Mouse (Mus musculus) intestine, postnatal 0 days (tissue): ENCODE data around the gene Spata13. TPM values are rescaled to one million over a fixed set of nuclear protein-coding genes. Genes with fewer than 3 reads are reported as not detected.
A peak's percentile ranks its signal among the peaks of the same experiment; 100 is the strongest.

Experiments
- ATAC-seq: fragments of 200-750 bp; cut with Nextera tagmentation; 2 replicates; pipeline ENCODE4 v1.8.0; 2017; ENCODE audit warnings: mild to moderate bottlenecking, moderate TSS enrichment, moderate library complexity
- H3K27ac ChIP-seq: fragments of 300-500 bp; sonication (generic); 2 replicates; pipeline ENCODE4 v1.5.1; 2014; ENCODE audit warnings: mild to moderate bottlenecking, low read depth, low read length, moderate library complexity
- H3K27me3 ChIP-seq: fragments of 300-500 bp; sonication (generic); replicated peaks from 2 replicates; pipeline ENCODE4 v1.6.1; 2014; ENCODE audit warnings: low read length, mixed read lengths; ENCODE audit not compliant: control insufficient read depth, insufficient read depth
- H3K36me3 ChIP-seq: fragments of 300-500 bp; sonication (generic); 2 replicates; pipeline ENCODE4 v1.6.1; 2014; ENCODE audit warnings: mild to moderate bottlenecking, moderate library complexity; ENCODE audit not compliant: control insufficient read depth, insufficient read depth
- H3K4me1 ChIP-seq: fragments of 300-500 bp; sonication (generic); replicated peaks from 2 replicates; pipeline ENCODE4 v1.6.1; 2014; ENCODE audit warnings: antibody characterized with exemption, low read length, mixed read lengths; ENCODE audit not compliant: control insufficient read depth, insufficient read depth
- H3K4me2 ChIP-seq: fragments of 300-500 bp; sonication (generic); replicated peaks from 2 replicates; pipeline ENCODE4 v1.6.1; 2014; ENCODE audit warnings: low read depth, mild to moderate bottlenecking, moderate library complexity
- H3K4me3 ChIP-seq: fragments of 300-500 bp; sonication (generic); 2 replicates; pipeline ENCODE4 v1.5.1; 2014; ENCODE audit warnings: low read depth, low read length
- H3K9ac ChIP-seq: fragments of 300-500 bp; sonication (generic); 2 replicates; pipeline ENCODE4 v1.6.1; 2014; ENCODE audit warnings: mild to moderate bottlenecking, low read depth, low read length
- H3K9me3 ChIP-seq: fragments of 300-500 bp; sonication (generic); 2 replicates; pipeline ENCODE4 v1.6.1; 2016; ENCODE audit warnings: mixed run types; ENCODE audit not compliant: control insufficient read depth
- CTCF ChIP-seq: sonication (generic); IDR thresholded peaks from 2 replicates; pipeline ENCODE4 v1.5.1; 2016; ENCODE audit warnings: low read depth, mild to moderate bottlenecking, control low read depth, antibody characterized with exemption, moderate library complexity
- WGBS: fragments of 180-500 bp; shearing (Covaris S2); extraction: QIAGEN DNeasy Blood & Tissue Kit; methylation state at CpG from one replicate; pipeline ENCODE4 v1.1.7; 2014; 5-methylcytosine and 5-hydroxymethylcytosine counted together
- polyA plus RNA-seq: library from polyadenylated mRNA; unstranded; fragments of >200 nt; fragmentation: Nextera tagmentation; extraction: Ambion mirVana; gene quantifications from 2 replicates; pipeline ENCODE4 v1.2.1, GENCODE M21; 2015

Gene Spata13
- polyA plus RNA-seq, 1 experiment from 2014 or later, result 10.2 TPM

- H3K36me3 ChIP-seq, result no peaks in the 10 kb centered on the region
- no peak overlapping the region for H3K4me3 ChIP-seq
- ATAC-seq, result no peak
- H3K27me3 ChIP-seq, result no peaks in the 10 kb centered on the region
- WGBS, result 95% methylated on average over 2 of the region's 2 CpGs
- no peak overlapping the region for H3K9ac ChIP-seq
- 0 out of 2 replicates have a peak, but pooled peaks cover 3% of the 10 kb centered on the region for H3K4me1 ChIP-seq
- no peak for TF ChIP-seq CTCF
- H3K4me2 ChIP-seq, result no peak overlapping the region
- H3K9me3 ChIP-seq, result no peaks in the 10 kb centered on the region
- H3K27ac ChIP-seq, result no peak overlapping the region
Observed at GRCm38 (mm10) chr14:60676625-60677314, 43.0 kb downstream of the Spata13 start.

GRCm38 (mm10) chr14:60682361-60683023, 48.7 kb downstream of the Spata13 start:
- WGBS, result 53% methylated on average over 12 of the region's 12 CpGs
- H3K4me1 ChIP-seq, result peaks cover 9% of the 10 kb centered on the region; the same call in 1 of the 2 replicates

GRCm38 (mm10) chr14:60683989-60684388, 50.2 kb downstream of the Spata13 start:
- H3K27ac ChIP-seq, result no peak overlapping the region
- 74% methylated on average over 10 of the region's 10 CpGs for WGBS
- H3K4me3 ChIP-seq, result no peak overlapping the region
- H3K4me1 ChIP-seq, result peaks cover 9% of the 10 kb centered on the region; the same call in 1 of the 2 replicates
- H3K36me3 ChIP-seq, result no peaks in the 10 kb centered on the region
- H3K9me3 ChIP-seq, result no peaks in the 10 kb centered on the region
- no peak overlapping the region for H3K9ac ChIP-seq
- TF ChIP-seq CTCF, result no peak
- no peak overlapping the region for H3K4me2 ChIP-seq
- ATAC-seq, result no peak
- H3K27me3 ChIP-seq, result no peaks in the 10 kb centered on the region

More at GRCm38 (mm10) chr14:60682361-60683023, 48.7 kb downstream of the Spata13 start:
- no peaks in the 10 kb centered on the region for H3K36me3 ChIP-seq
- no peaks in the 10 kb centered on the region for H3K27me3 ChIP-seq
- no peak overlapping the region for H3K4me2 ChIP-seq
- no peak overlapping the region for H3K9ac ChIP-seq
- no peak overlapping the region for H3K27ac ChIP-seq
- no peak for TF ChIP-seq CTCF
- no peak for ATAC-seq
- no peaks in the 10 kb centered on the region for H3K9me3 ChIP-seq
- no peak overlapping the region for H3K4me3 ChIP-seq

GRCm38 (mm10) chr14:60686733-60687132, 52.9 kb downstream of the Spata13 start:
- TF ChIP-seq CTCF, result no peak
- H3K4me3 ChIP-seq, result no peak overlapping the region
- no peak overlapping the region for H3K27ac ChIP-seq

GRCm38 (mm10) chr14:60687241-60687640, 53.4 kb downstream of the Spata13 start:
- peaks cover 2% of the 10 kb centered on the region; the same call in 1 of the 2 replicates for H3K4me1 ChIP-seq
- no peak overlapping the region for H3K9ac ChIP-seq
- H3K4me3 ChIP-seq, result no peak overlapping the region
- no peak overlapping the region; the same call in 1 of the 2 replicates for H3K4me2 ChIP-seq
- H3K36me3 ChIP-seq, result peaks cover 8% of the 10 kb centered on the region; the same call in 1 of the 2 replicates
- 69% methylated on average over 7 of the region's 7 CpGs for WGBS
- TF ChIP-seq CTCF, result no peak
- no peak for ATAC-seq
- H3K9me3 ChIP-seq, result no peaks in the 10 kb centered on the region
- no peaks in the 10 kb centered on the region for H3K27me3 ChIP-seq
- H3K27ac ChIP-seq, result peak overlapping the region; percentile 21; the same call in 1 of the 2 replicates

More at GRCm38 (mm10) chr14:60686733-60687132, 52.9 kb downstream of the Spata13 start:
- Histone ChIP-seq H3K36me3 (peaks cover 8% of the 10 kb centered on the region; the same call in 1 of the 2 replicates), H3K9me3 (no peaks in the 10 kb centered on the region), H3K9ac (no peak overlapping the region), H3K27me3 (no peaks in the 10 kb centered on the region), H3K4me2 (no peak overlapping the region), H3K4me1 (peaks cover 7% of the 10 kb centered on the region; the same call in 1 of the 2 replicates)
- no peak for ATAC-seq
- 88% methylated on average over 11 of the region's 11 CpGs for WGBS

GRCm38 (mm10) chr14:60688509-60689205, 54.9 kb downstream of the Spata13 start:
- Histone ChIP-seq H3K4me3 (no peak overlapping the region), H3K9ac (no peak overlapping the region), H3K9me3 (no peaks in the 10 kb centered on the region), H3K36me3 (peaks cover 8% of the 10 kb centered on the region; the same call in 1 of the 2 replicates), H3K27me3 (no peaks in the 10 kb centered on the region), H3K4me1 (no peaks in the 10 kb centered on the region), H3K27ac (no peak overlapping the region), H3K4me2 (no peak overlapping the region)
- TF ChIP-seq CTCF, result peak; percentile 82
- 45% methylated on average over 7 of the region's 7 CpGs for WGBS
- ATAC-seq, result peak; percentile 46
